Mouse (Mus musculus) liver, adult 2 months (tissue): Measurements from ENCODE around the gene Agap1.

Source experiments
- CTCF ChIP-seq: fragments of 200-500 bp; IDR thresholded peaks from 2 replicates; pipeline ENCODE4 v1.5.1; 2011; ENCODE audit warnings: low read depth, low read length, control low read depth
- POLR2A ChIP-seq: fragments of 200-500 bp; IDR thresholded peaks from 2 replicates; pipeline ENCODE4 v1.6.1; 2011; ENCODE audit warnings: low read length, control low read depth; ENCODE audit not compliant: insufficient read depth; ENCODE audit errors: extremely low read depth

DNA sequence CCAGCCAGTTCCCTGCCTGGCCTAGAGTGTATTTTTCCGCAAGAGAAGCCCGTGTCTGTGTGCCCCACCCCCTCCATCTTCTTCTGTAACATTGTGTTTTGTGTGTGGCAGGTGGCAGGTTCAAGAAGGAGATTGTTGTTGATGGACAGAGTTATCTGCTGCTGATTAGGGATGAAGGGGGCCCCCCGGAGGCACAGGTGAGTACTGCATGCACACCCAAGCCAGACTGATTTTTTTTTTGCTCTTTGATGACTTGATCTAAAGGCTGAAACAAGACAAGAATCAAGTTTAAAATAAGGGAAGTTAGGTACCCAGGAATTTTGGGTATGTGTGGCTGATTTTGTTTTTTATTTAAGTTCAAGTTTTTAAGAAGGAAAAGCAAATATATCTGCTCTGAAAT, 173.0 kb downstream of the Agap1 start:
- TF ChIP-seq CTCF = peak; percentile 62
- TF ChIP-seq POLR2A = no peak
